Mouse (Mus musculus) lung, adult 2 months (tissue): ENCODE data around the gene Slc17a7. TPM values are rescaled to one million over a fixed set of nuclear protein-coding genes. Genes with fewer than 3 reads are reported as not detected.

Experiments
- DNase-seq: peaks from one replicate; pipeline ENCODE4 v3.0.0; 2022
- H3K4me1 ChIP-seq: fragments of 200-500 bp; 2 replicates; pipeline ENCODE4 v1.6.1; 2011; ENCODE audit warnings: low read length; ENCODE audit not compliant: control insufficient read depth, insufficient read depth
- H3K4me3 ChIP-seq: fragments of 200-500 bp; replicated peaks from 2 replicates; pipeline ENCODE3; 2011; ENCODE audit warnings: low read depth, mild to moderate bottlenecking, control low read depth, low read length; ENCODE audit errors: extremely low read depth
- CTCF ChIP-seq: fragments of 200-500 bp; IDR thresholded peaks from 2 replicates; pipeline ENCODE4 v1.5.1; 2011; ENCODE audit warnings: mild to moderate bottlenecking, low read length, control low read depth; ENCODE audit not compliant: insufficient read depth
- POLR2A ChIP-seq: fragments of 200-500 bp; IDR thresholded peaks from 2 replicates; pipeline ENCODE4 v1.6.1; 2011; ENCODE audit warnings: low read depth, mild to moderate bottlenecking, control low read depth, low read length, borderline replicate concordance; ENCODE audit errors: extremely low read depth
- WGBS: fragments of 180-500 bp; shearing (Covaris S2); methylation state at CpG from one replicate; pipeline ENCODE4 v1.1.7; 2018; 5-methylcytosine and 5-hydroxymethylcytosine counted together
- polyA plus RNA-seq: library from polyadenylated mRNA; depleted of rRNA; stranded (reverse); fragments of >200 nt; gene quantifications from 2 replicates; pipeline ENCODE4 v1.2.3, GENCODE M21; 2012; rRNA removed

Gene Slc17a7
- polyA plus RNA-seq, 1 experiment, result 2.7 TPM

DNA sequence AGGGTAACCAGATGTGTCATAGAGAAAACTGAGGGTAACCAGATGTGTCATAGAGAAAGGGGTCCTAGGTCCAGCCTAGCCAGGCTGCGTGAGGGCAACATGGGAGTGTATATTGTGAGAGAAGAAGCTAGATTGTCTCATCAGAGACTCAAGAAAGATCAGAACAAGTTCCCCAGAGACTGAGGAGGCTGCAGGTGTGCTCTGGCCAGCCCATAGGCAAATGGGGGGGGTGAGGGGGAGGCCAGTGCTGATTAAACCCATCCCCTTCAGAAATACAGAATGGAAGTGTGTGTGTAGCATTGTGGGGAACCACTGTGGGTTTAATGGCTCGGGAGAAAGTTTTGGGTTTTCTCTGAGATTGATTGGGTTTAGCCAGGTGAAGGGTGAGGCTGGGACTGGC lies 57.9 kb downstream of the Slc17a7 start:
- H3K4me3 ChIP-seq, result no peak overlapping the region
- 82% methylated on average over 2 of the region's 2 CpGs for WGBS
- TF ChIP-seq CTCF, result no peak
- TF ChIP-seq POLR2A, result no peak
- 0 out of 2 replicates have a peak, but pooled peaks cover 2% of the 10 kb centered on the region for H3K4me1 ChIP-seq
- no peak for DNase-seq

DNA sequence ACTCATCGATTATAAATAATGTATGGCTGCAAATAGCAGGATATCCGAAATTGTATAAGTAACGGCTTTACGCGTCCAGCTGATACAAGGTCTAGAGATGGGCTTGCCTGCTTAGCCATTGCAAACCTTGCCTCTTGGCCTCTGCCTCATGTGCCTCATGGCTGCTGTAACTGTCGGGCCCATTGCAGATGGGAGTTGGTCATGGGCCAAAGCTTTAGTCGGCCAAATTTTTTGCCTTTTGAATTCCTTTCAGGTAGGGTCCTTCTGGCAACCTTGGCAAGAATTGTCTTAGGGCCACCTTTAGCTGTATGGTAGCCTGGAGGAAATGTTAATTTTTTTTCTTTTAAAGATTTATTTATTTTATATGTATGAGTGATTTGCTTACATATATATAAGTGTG lies 61.1 kb downstream of the Slc17a7 start:
- WGBS, result 90% methylated on average over 7 of the region's 7 CpGs
- 0 out of 2 replicates have a peak, but pooled peaks cover 2% of the 10 kb centered on the region for H3K4me1 ChIP-seq
- TF ChIP-seq CTCF, result no peak
- no peak for TF ChIP-seq POLR2A
- H3K4me3 ChIP-seq, result no peak overlapping the region
- no peak for DNase-seq

Other genes with a start within 250 kb of the Slc17a7 start
- gene Ap2a1, start 234.5 kb upstream of the Slc17a7 start, polyA plus RNA-seq, result 94.8 and 101 TPM in 2 replicates
- 0.16 TPM in 1 of 2 replicates, not detected in the other for gene Tsks, start 220.7 kb upstream of the Slc17a7 start, polyA plus RNA-seq
- 20.7 and 21.0 TPM in 2 replicates for gene Cpt1c, start 189.1 kb upstream of the Slc17a7 start, polyA plus RNA-seq
- gene Prmt1, start 177.4 kb upstream of the Slc17a7 start, polyA plus RNA-seq, result 71.0 and 97.7 TPM in 2 replicates
- 125 and 130 TPM in 2 replicates for gene Irf3, start 166.3 kb upstream of the Slc17a7 start, polyA plus RNA-seq
- gene Bcl2l12, start 165.2 kb upstream of the Slc17a7 start, polyA plus RNA-seq, result 37.1 and 38.3 TPM in 2 replicates
- gene Scaf1, start 147.6 kb upstream of the Slc17a7 start, polyA plus RNA-seq, result 76.2 and 76.8 TPM in 2 replicates
- gene Rras, start 146.0 kb upstream of the Slc17a7 start, polyA plus RNA-seq, result 233 and 237 TPM in 2 replicates
- 11.1 and 15.9 TPM in 2 replicates for gene Prr12, start 111.1 kb upstream of the Slc17a7 start, polyA plus RNA-seq
- gene Nosip, start 101.5 kb upstream of the Slc17a7 start, polyA plus RNA-seq, result 86.5 and 102 TPM in 2 replicates
- gene Prrg2, start 101.3 kb upstream of the Slc17a7 start, polyA plus RNA-seq, result 82.5 and 90.6 TPM in 2 replicates
- gene Rcn3, start 71.7 kb upstream of the Slc17a7 start, polyA plus RNA-seq, result 172 and 174 TPM in 2 replicates
- 112 and 120 TPM in 2 replicates for gene Fcgrt, start 60.1 kb upstream of the Slc17a7 start, polyA plus RNA-seq
- 125 and 221 TPM in 2 replicates for gene Rps11, start 39.5 kb upstream of the Slc17a7 start, polyA plus RNA-seq
- 1,255 and 1,630 TPM in 2 replicates for gene Rpl13a, start 35.2 kb upstream of the Slc17a7 start, polyA plus RNA-seq
- gene Gm45713, start 27.7 kb upstream of the Slc17a7 start, polyA plus RNA-seq, result 3.1 TPM in 2 replicates
- gene Flt3l, start 27.5 kb upstream of the Slc17a7 start, polyA plus RNA-seq, result 151 and 195 TPM in 2 replicates
- 46.9 and 50.1 TPM in 2 replicates for gene Pih1d1, start 9.6 kb upstream of the Slc17a7 start, polyA plus RNA-seq
- gene Aldh16a1, start 9.4 kb upstream of the Slc17a7 start, polyA plus RNA-seq, result 48.6 and 58.5 TPM in 2 replicates
- 0.44 and 0.53 TPM in 2 replicates for gene Gfy, start 15.6 kb downstream of the Slc17a7 start, polyA plus RNA-seq
- gene Pth2, start 17.0 kb downstream of the Slc17a7 start, polyA plus RNA-seq, result not detected in 2 replicates
- 3.3 and 4.1 TPM in 2 replicates for gene Ccdc155, start 40.9 kb downstream of the Slc17a7 start, polyA plus RNA-seq
- gene Dkkl1, start 48.2 kb downstream of the Slc17a7 start, polyA plus RNA-seq, result 1.4 and 5.2 TPM in 2 replicates
- 37.6 and 44.1 TPM in 2 replicates for gene Tead2, start 51.8 kb downstream of the Slc17a7 start, polyA plus RNA-seq
- 82.1 and 84.1 TPM in 2 replicates for gene Cd37, start 75.2 kb downstream of the Slc17a7 start, polyA plus RNA-seq
- 0.12 TPM in 1 of 2 replicates, not detected in the other for gene Slc6a16, start 77.1 kb downstream of the Slc17a7 start, polyA plus RNA-seq
- gene Slc6a21, start 113.6 kb downstream of the Slc17a7 start, polyA plus RNA-seq, result not detected in 2 replicates
- gene Trpm4, start 169.8 kb downstream of the Slc17a7 start, polyA plus RNA-seq, result 41.8 and 44.8 TPM in 2 replicates
- 2.4 and 10.0 TPM in 2 replicates for gene Hrc, start 171.3 kb downstream of the Slc17a7 start, polyA plus RNA-seq
- 1.2 and 3.7 TPM in 2 replicates for gene Ppfia3, start 203.1 kb downstream of the Slc17a7 start, polyA plus RNA-seq
- 1.4 and 2.2 TPM in 2 replicates for gene Lin7b, start 206.6 kb downstream of the Slc17a7 start, polyA plus RNA-seq
- gene Snrnp70, start 231.8 kb downstream of the Slc17a7 start, polyA plus RNA-seq, result 240 and 319 TPM in 2 replicates
- gene Kcna7, start 241.7 kb downstream of the Slc17a7 start, polyA plus RNA-seq, result 0.23 and 2.3 TPM in 2 replicates
- 4.6 and 4.8 TPM in 2 replicates for gene Ntf5, start 249.7 kb downstream of the Slc17a7 start, polyA plus RNA-seq